Mouse (Mus musculus): ENCODE results near the gene Ccdc191. TPM values are rescaled to one million over a fixed set of nuclear protein-coding genes. Genes with fewer than 3 reads are reported as not detected.

Gene Ccdc191
- 1 to 10 TPM; 1.1 to 1.2 TPM for total RNA-seq (2023)

DNA sequence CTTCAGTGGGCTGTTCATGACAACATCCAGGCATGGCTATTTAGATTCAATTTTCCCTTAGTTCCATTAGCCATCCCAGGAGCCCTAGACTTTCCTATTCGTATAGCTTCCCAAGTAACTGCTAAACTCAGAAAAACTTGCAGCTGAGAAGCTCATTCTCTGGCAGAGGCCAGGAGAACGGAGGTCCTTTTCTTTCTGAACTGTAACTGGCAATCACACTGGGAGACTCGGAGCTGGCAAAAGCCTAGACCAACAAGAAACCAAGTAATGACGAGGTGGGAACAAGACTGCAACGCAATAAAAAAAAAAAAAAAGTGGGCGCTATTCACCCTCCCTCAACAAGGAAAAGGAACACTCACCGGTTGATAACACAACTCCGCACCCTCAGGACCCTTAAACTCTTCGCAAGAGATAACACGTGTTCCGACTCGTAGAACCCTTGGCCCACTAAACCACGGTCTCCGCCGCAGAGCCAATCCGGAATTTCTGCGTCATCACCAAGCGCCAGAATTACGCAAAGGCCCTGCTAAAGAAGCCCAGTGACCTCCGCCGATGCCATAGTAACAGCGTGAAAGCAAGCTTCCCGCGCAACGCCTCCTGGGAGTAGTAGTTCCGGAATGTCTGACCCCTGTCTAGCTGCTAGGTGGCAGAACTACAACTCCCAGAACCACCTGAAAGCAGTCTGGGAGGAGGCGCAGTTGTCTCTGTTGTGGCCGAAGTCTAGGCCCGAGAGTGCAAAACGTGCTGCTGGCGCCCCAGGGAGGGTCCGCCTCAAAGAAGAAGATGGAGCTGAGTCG, at the start of gene Ccdc191:
TSS of gene Ccdc191 (plus strand) at position 593 of the 797 bp plus-strand sequence.

GRCm38 (mm10) chr16:43926341-43926859, 36.8 kb downstream of the Ccdc191 start, which contains the start of gene Qtrt2:
Qtrt2 (minus strand) TSS chr16:43926809.

GRCm38 (mm10) chr16:43979328-43980109, 89.9 kb downstream of the Ccdc191 start, which contains the start of gene Zdhhc23:
Zdhhc23 (minus strand) TSS chr16:43979791.

Other genes starting within 250 kb of the Ccdc191 start
- gene Tigit, start 225.7 kb upstream of the Ccdc191 start, total RNA-seq (2023): under 1 TPM in 1 of 2 experiments, not detected in 1; 0.53 TPM
- not detected for gene Drd3, start 135.8 kb upstream of the Ccdc191 start, total RNA-seq (2023)
- gene Qtrt2, start 37.0 kb downstream of the Ccdc191 start, total RNA-seq (2023): 1 to 10 TPM; 8.4 to 9.1 TPM
- gene Zdhhc23, start 90.0 kb downstream of the Ccdc191 start, total RNA-seq (2023): 1 to 10 TPM; 1.4 to 1.6 TPM
- 1 to 10 TPM in 1 of 2 experiments, under 1 TPM in 1; 0.16 to 1.1 TPM for gene Gramd1c, start 173.5 kb downstream of the Ccdc191 start, total RNA-seq (2023)
- 10 to 100 TPM; 91.5 to 91.9 TPM for gene Atp6v1a, start 249.9 kb downstream of the Ccdc191 start, total RNA-seq (2023)